Mouse (Mus musculus) limb, embryonic 11.5 days (tissue): ENCODE measurements around the gene Susd4. TPM values are rescaled to one million over a fixed set of nuclear protein-coding genes. Genes with fewer than 3 reads are reported as not detected.
A peak's percentile ranks its signal among the peaks of the same experiment; 100 is the strongest.

Experiments used
- ATAC-seq: fragments of 200-750 bp; cut with Nextera tagmentation; 2 replicates; pipeline ENCODE4 v1.8.0; 2017; ENCODE audit warnings: low read depth; ENCODE audit not compliant: insufficient number of reproducible peaks, low FRiP score, low TSS enrichment
- DNase-seq: peaks from one replicate; pipeline ENCODE4 v3.0.0-alpha.2; 2015; ENCODE audit warnings: low spot score
- H3K27ac ChIP-seq: fragments of 300-500 bp; sonication (generic); replicated peaks from 2 replicates; pipeline ENCODE4 v1.5.1; 2014; ENCODE audit warnings: low read depth, mild to moderate bottlenecking, low read length
- H3K27me3 ChIP-seq: fragments of 300-500 bp; sonication (generic); 2 replicates; pipeline ENCODE4 v1.6.1; 2014; ENCODE audit warnings: mild to moderate bottlenecking, low read length, mixed read lengths; ENCODE audit not compliant: control insufficient read depth, insufficient read depth
- H3K36me3 ChIP-seq: fragments of 300-500 bp; sonication (generic); 2 replicates; pipeline ENCODE4 v1.6.1; 2014; ENCODE audit warnings: mild to moderate bottlenecking, low read length, moderate library complexity, mixed read lengths; ENCODE audit not compliant: control insufficient read depth, insufficient read depth
- H3K4me1 ChIP-seq: fragments of 300-500 bp; sonication (generic); 2 replicates; pipeline ENCODE4 v1.6.1; 2014; ENCODE audit warnings: low read length, mixed read lengths; ENCODE audit not compliant: control insufficient read depth, insufficient read depth
- H3K4me2 ChIP-seq: fragments of 300-500 bp; sonication (generic); 2 replicates; pipeline ENCODE4 v1.6.1; 2014; ENCODE audit warnings: low read depth, mild to moderate bottlenecking, moderate library complexity; ENCODE audit not compliant: severe bottlenecking
- H3K4me3 ChIP-seq: fragments of 300-500 bp; sonication (generic); 2 replicates; pipeline ENCODE4 v1.5.1; 2014; ENCODE audit warnings: low read depth, low read length
- H3K9ac ChIP-seq: fragments of 300-500 bp; sonication (generic); 2 replicates; pipeline ENCODE4 v1.6.1; 2014; ENCODE audit warnings: mild to moderate bottlenecking, low read length
- H3K9me3 ChIP-seq: fragments of 300-500 bp; sonication (generic); 2 replicates; pipeline ENCODE4 v1.6.1; 2016; ENCODE audit warnings: low read length; ENCODE audit not compliant: control insufficient read depth
- whole genome bisulfite sequencing: fragments of 180-500 bp; shearing (Covaris S2); extraction: QIAGEN DNeasy Blood & Tissue Kit; methylation state at CpG from one replicate; pipeline ENCODE4 v1.1.7; 2014; 5-methylcytosine and 5-hydroxymethylcytosine counted together
- polyA plus RNA-seq: library from polyadenylated mRNA; unstranded; fragments of >200 nt; fragmentation: Nextera tagmentation; extraction: Ambion mirVana; gene quantifications from 2 replicates; pipeline ENCODE4 v1.2.1, GENCODE M21; 2014

Gene Susd4
- polyA plus RNA-seq, 1 experiment from 2014 or later = 10.0 TPM

GRCm38 (mm10) chr1:182868432-182869113 lies 104.9 kb downstream of the Susd4 start:
- no peaks in the 10 kb centered on the region for H3K27me3 ChIP-seq
- no peaks in the 10 kb centered on the region for H3K4me1 ChIP-seq
- no peak overlapping the region for H3K4me3 ChIP-seq
- no peak for DNase-seq
- no peak overlapping the region; the same call in 1 of the 2 replicates for H3K4me2 ChIP-seq
- H3K27ac ChIP-seq = no peak overlapping the region
- H3K9me3 ChIP-seq = no peaks in the 10 kb centered on the region; the same call in 1 of the 2 replicates
- 74% methylated on average over 14 of the region's 14 CpGs for WGBS
- ATAC-seq = no peak
- no peak overlapping the region for H3K9ac ChIP-seq
- no peaks in the 10 kb centered on the region for H3K36me3 ChIP-seq

- H3K27ac ChIP-seq = no peak overlapping the region
- H3K4me2 ChIP-seq = no peak overlapping the region
- H3K4me1 ChIP-seq = no peaks in the 10 kb centered on the region
- H3K9ac ChIP-seq = no peak overlapping the region
- 42% methylated on average over 6 of the region's 6 CpGs for WGBS
- H3K4me3 ChIP-seq = no peak overlapping the region
- ATAC-seq (no peak), DNase-seq (no peak)
- H3K36me3 ChIP-seq = no peaks in the 10 kb centered on the region
- H3K9me3 ChIP-seq = no peaks in the 10 kb centered on the region; the same call in 1 of the 2 replicates
- H3K27me3 ChIP-seq = no peaks in the 10 kb centered on the region
Observed at GRCm38 (mm10) chr1:182869114-182869456, 105.4 kb downstream of the Susd4 start.

GRCm38 (mm10) chr1:182878156-182878555 lies 114.5 kb downstream of the Susd4 start:
- no peaks in the 10 kb centered on the region for H3K27me3 ChIP-seq
- DNase-seq (no peak), ATAC-seq (no peak)
- no peaks in the 10 kb centered on the region for H3K36me3 ChIP-seq
- 88% methylated on average over 5 of the region's 5 CpGs for WGBS
- no peak overlapping the region for H3K9ac ChIP-seq
- no peak overlapping the region for H3K4me2 ChIP-seq
- H3K27ac ChIP-seq = no peak overlapping the region
- H3K9me3 ChIP-seq = no peaks in the 10 kb centered on the region
- no peak overlapping the region for H3K4me3 ChIP-seq
- H3K4me1 ChIP-seq = no peaks in the 10 kb centered on the region

GRCm38 (mm10) chr1:182878719-182879118 lies 115.1 kb downstream of the Susd4 start:
- WGBS = 83% methylated on average over 4 of the region's 4 CpGs
- H3K9ac ChIP-seq = no peak overlapping the region
- ATAC-seq = no peak
- no peaks in the 10 kb centered on the region for H3K9me3 ChIP-seq
- DNase-seq = no peak
- H3K4me3 ChIP-seq = no peak overlapping the region
- H3K27me3 ChIP-seq = no peaks in the 10 kb centered on the region
- no peaks in the 10 kb centered on the region for H3K36me3 ChIP-seq
- no peak overlapping the region for H3K27ac ChIP-seq
- no peaks in the 10 kb centered on the region for H3K4me1 ChIP-seq
- no peak overlapping the region for H3K4me2 ChIP-seq

- 84% methylated on average over 8 of the region's 8 CpGs for WGBS
- Histone ChIP-seq H3K9ac (no peak overlapping the region), H3K4me2 (no peak overlapping the region), H3K27ac (no peak overlapping the region), H3K4me3 (no peak overlapping the region), H3K9me3 (no peaks in the 10 kb centered on the region), H3K4me1 (no peaks in the 10 kb centered on the region), H3K36me3 (no peaks in the 10 kb centered on the region), H3K27me3 (no peaks in the 10 kb centered on the region)
- ATAC-seq (no peak), DNase-seq (no peak)
Observed at GRCm38 (mm10) chr1:182881246-182881645, 117.6 kb downstream of the Susd4 start.

GRCm38 (mm10) chr1:182882611-182883010 lies 119.0 kb downstream of the Susd4 start:
- Histone ChIP-seq H3K27me3 (no peaks in the 10 kb centered on the region), H3K9ac (no peak overlapping the region), H3K36me3 (no peaks in the 10 kb centered on the region), H3K4me2 (no peak overlapping the region), H3K4me3 (no peak overlapping the region), H3K27ac (no peak overlapping the region), H3K4me1 (no peaks in the 10 kb centered on the region), H3K9me3 (no peaks in the 10 kb centered on the region)
- DNase-seq (no peak), ATAC-seq (no peak)
- WGBS = 91% methylated on average over 2 of the region's 2 CpGs

- 63% methylated on average over 9 of the region's 9 CpGs for whole genome bisulfite sequencing
- Histone ChIP-seq H3K4me1 (0 out of 2 replicates have a peak, but pooled peaks cover 9% of the 10 kb centered on the region), H3K4me3 (no peak overlapping the region), H3K27me3 (no peaks in the 10 kb centered on the region), H3K36me3 (no peaks in the 10 kb centered on the region), H3K4me2 (no peak overlapping the region), H3K9ac (no peak overlapping the region), H3K9me3 (no peaks in the 10 kb centered on the region), H3K27ac (no peak overlapping the region)
- ATAC-seq = no peak
- DNase-seq = peak; percentile 68
Observed at GRCm38 (mm10) chr1:182895698-182896097, 132.0 kb downstream of the Susd4 start.

GRCm38 (mm10) chr1:182897071-182897470 lies 133.4 kb downstream of the Susd4 start:
- no peaks in the 10 kb centered on the region for H3K9me3 ChIP-seq
- ATAC-seq = no peak
- no peak overlapping the region for H3K27ac ChIP-seq
- H3K4me3 ChIP-seq = no peak overlapping the region
- no peak overlapping the region; the same call in 1 of the 2 replicates for H3K4me2 ChIP-seq
- no peak overlapping the region for H3K9ac ChIP-seq
- H3K36me3 ChIP-seq = no peaks in the 10 kb centered on the region
- no peak for DNase-seq
- 71% methylated on average over 6 of the region's 6 CpGs for WGBS
- no peaks in the 10 kb centered on the region for H3K27me3 ChIP-seq
- 0 out of 2 replicates have a peak, but pooled peaks cover 9% of the 10 kb centered on the region for H3K4me1 ChIP-seq
